Comparison of ENCODE assay signal across 8 mouse cellular contexts in the genomic region with DNA sequence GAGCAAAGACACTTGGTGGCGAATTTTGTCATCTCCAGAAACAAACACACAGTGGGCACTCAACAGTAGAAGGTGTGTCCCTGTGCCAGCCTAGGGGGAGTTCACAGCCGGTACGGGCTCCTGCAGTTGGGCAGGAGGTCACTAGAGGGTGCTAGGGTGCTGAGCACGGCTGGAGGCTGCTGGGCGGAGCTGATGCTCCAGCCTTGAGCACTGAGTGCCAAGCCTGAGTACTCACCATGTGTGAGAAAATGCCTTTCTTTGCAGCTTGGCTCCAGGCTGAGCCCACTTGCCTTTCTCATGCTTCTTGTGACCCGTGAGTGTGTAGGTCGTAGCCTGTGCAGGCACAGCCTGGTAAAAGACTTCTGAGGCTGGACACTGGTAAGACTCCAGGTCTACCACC. TPM values are rescaled to one million over a fixed set of nuclear protein-coding genes. Genes with fewer than 3 reads are reported as not detected.
DNase-seq lines count a peak whose midpoint lies in the region; ATAC-seq and TF ChIP-seq lines count a peak whose summit lies in the region.

No protein-coding gene starts in this region.

- peak; percentile 80 for ATAC-seq in embryonic facial prominence, embryonic 15.5 days (ENCODE audit: insufficient number of reproducible peaks, low FRiP score, low TSS enrichment, low read depth)
- peak; percentile 83 for ATAC-seq in kidney, embryonic 14.5 days (ENCODE audit: low FRiP score, low TSS enrichment)
- peak; percentile 57; the same call in 1 of the 2 replicates for ATAC-seq in limb, embryonic 15.5 days (ENCODE audit: insufficient number of reproducible peaks, low FRiP score, low TSS enrichment, low read depth)
- peak; percentile 69 for ATAC-seq in midbrain, postnatal 0 days (ENCODE audit: low FRiP score)

- H3K4me1 ChIP-seq in embryonic facial prominence, embryonic 15.5 days: peaks cover 16% of the 10 kb centered on the region
- peaks cover 52% of the 10 kb centered on the region for H3K4me1 ChIP-seq in heart, embryonic 10.5 days
- H3K4me1 ChIP-seq in kidney, embryonic 14.5 days (ENCODE audit: control insufficient read depth, insufficient read depth, low read length): peaks cover 16% of the 10 kb centered on the region
- peaks cover 18% of the 10 kb centered on the region for H3K4me1 ChIP-seq in limb, embryonic 15.5 days
- no peaks in the 10 kb centered on the region; the same call in 1 of the 2 replicates for H3K4me1 ChIP-seq in midbrain, postnatal 0 days (ENCODE audit: insufficient read depth, low read length)

- H3K9me3 ChIP-seq in embryonic facial prominence, embryonic 15.5 days (replicated peaks): no peaks in the 10 kb centered on the region
- no peaks in the 10 kb centered on the region for H3K9me3 ChIP-seq in heart, embryonic 10.5 days
- no peaks in the 10 kb centered on the region for H3K9me3 ChIP-seq in kidney, embryonic 14.5 days (ENCODE audit: control insufficient read depth, low read length)
- H3K9me3 ChIP-seq in limb, embryonic 15.5 days: no peaks in the 10 kb centered on the region
- no peaks in the 10 kb centered on the region for H3K9me3 ChIP-seq in midbrain, postnatal 0 days (ENCODE audit: low read length)

- H3K36me3 ChIP-seq in embryonic facial prominence, embryonic 15.5 days: no peaks in the 10 kb centered on the region
- H3K36me3 ChIP-seq in heart, embryonic 10.5 days: no peaks in the 10 kb centered on the region
- no peaks in the 10 kb centered on the region for H3K36me3 ChIP-seq in kidney, embryonic 14.5 days (ENCODE audit: control insufficient read depth, insufficient read depth, low read length)
- no peaks in the 10 kb centered on the region for H3K36me3 ChIP-seq in limb, embryonic 15.5 days
- H3K36me3 ChIP-seq in midbrain, postnatal 0 days (ENCODE audit: insufficient read depth, low read length): no peaks in the 10 kb centered on the region

- H3K4me2 ChIP-seq in embryonic facial prominence, embryonic 15.5 days (replicated peaks): no peak overlapping the region
- peak overlapping the region; percentile 15; the same call in 1 of the 2 replicates for H3K4me2 ChIP-seq in kidney, embryonic 14.5 days (replicated peaks; ENCODE audit: low read depth, low read length)
- H3K4me2 ChIP-seq in limb, embryonic 15.5 days: no peak overlapping the region
- 0 out of 2 replicates have a peak overlapping the region, but pooled peaks have one; percentile 12 for H3K4me2 ChIP-seq in midbrain, postnatal 0 days (ENCODE audit: low read depth, low read length, poor library complexity, severe bottlenecking)

- no peak overlapping the region for H3K4me3 ChIP-seq in embryonic facial prominence, embryonic 15.5 days (replicated peaks)
- H3K4me3 ChIP-seq in heart, embryonic 10.5 days: no peak overlapping the region
- H3K4me3 ChIP-seq in kidney, embryonic 14.5 days (ENCODE audit: low read length): no peak overlapping the region
- H3K4me3 ChIP-seq in limb, embryonic 15.5 days: no peak overlapping the region
- H3K4me3 ChIP-seq in midbrain, postnatal 0 days (ENCODE audit: low read depth, low read length): no peak overlapping the region

- H3K27me3 ChIP-seq in embryonic facial prominence, embryonic 15.5 days: no peaks in the 10 kb centered on the region
- H3K27me3 ChIP-seq in heart, embryonic 10.5 days (ENCODE audit: insufficient read depth, poor library complexity, severe bottlenecking): no peaks in the 10 kb centered on the region
- H3K27me3 ChIP-seq in kidney, embryonic 14.5 days (ENCODE audit: control insufficient read depth, insufficient read depth, low read length): no peaks in the 10 kb centered on the region
- 0 out of 2 replicates have a peak, but pooled peaks cover 3% of the 10 kb centered on the region for H3K27me3 ChIP-seq in limb, embryonic 15.5 days
- H3K27me3 ChIP-seq in midbrain, postnatal 0 days (ENCODE audit: insufficient read depth, low read length): no peaks in the 10 kb centered on the region

- peak; percentile 92 for TF ChIP-seq CTCF in midbrain, postnatal 0 days (IDR thresholded peaks at IDR 0.05)

- WGBS in embryonic facial prominence, embryonic 15.5 days: under 1% methylated on average over 7 of the region's 7 CpGs
- under 1% methylated on average over 7 of the region's 7 CpGs for WGBS in heart, embryonic 10.5 days
- 1% methylated on average over 7 of the region's 7 CpGs for WGBS in kidney, embryonic 14.5 days
- 1% methylated on average over 7 of the region's 7 CpGs for WGBS in limb, embryonic 15.5 days
- 4% methylated on average over 7 of the region's 7 CpGs for WGBS in midbrain, postnatal 0 days

- peak; percentile 82 for DNase-seq in 3134 (ENCODE audit: extremely low read depth, insufficient read length, low spot score)
- DNase-seq in adrenal gland, postnatal 25 days: peak; percentile 89
- DNase-seq in heart, embryonic 10.5 days (ENCODE audit: low spot score): peak; percentile 90
- DNase-seq in midbrain, postnatal 0 days (ENCODE audit: low spot score): peak; percentile 88
- DNase-seq in spleen, postnatal 14 days (ENCODE audit: low spot score in 2 of 2): peak; percentile 64 to 77

- H3K9ac ChIP-seq in embryonic facial prominence, embryonic 15.5 days: no peak overlapping the region
- 0 out of 2 replicates have a peak overlapping the region, but pooled peaks have one; percentile 12 for H3K9ac ChIP-seq in kidney, embryonic 14.5 days (ENCODE audit: low read depth, low read length)
- no peak overlapping the region for H3K9ac ChIP-seq in limb, embryonic 15.5 days
- no peak overlapping the region for H3K9ac ChIP-seq in midbrain, postnatal 0 days (replicated peaks; ENCODE audit: low read length, poor library complexity, severe bottlenecking)

- 0 out of 2 replicates have a peak overlapping the region, but pooled peaks have one; percentile 44 for H3K27ac ChIP-seq in embryonic facial prominence, embryonic 15.5 days (replicated peaks)
- peak overlapping the region; percentile 85 for H3K27ac ChIP-seq in heart, embryonic 10.5 days
- H3K27ac ChIP-seq in kidney, embryonic 14.5 days (ENCODE audit: low read depth, low read length): 0 out of 2 replicates have a peak overlapping the region, but pooled peaks have one; percentile 30
- H3K27ac ChIP-seq in limb, embryonic 15.5 days: 0 out of 2 replicates have a peak overlapping the region, but pooled peaks have one; percentile 24
- H3K27ac ChIP-seq in midbrain, postnatal 0 days (ENCODE audit: low read depth, low read length): no peak overlapping the region

RNA-seq across cellular contexts. Expression of gene Pwwp2b, which starts 14.6 kb away (rescaled TPM):
- 20.9 and 25.4 TPM in 2 replicates for total RNA-seq in adrenal gland, postnatal 25 days (2021)
- polyA plus RNA-seq in embryonic facial prominence, embryonic 15.5 days (2015; fragmentation: Nextera tagmentation; extraction: Ambion mirVana): 16.1 and 18.9 TPM in 2 replicates
- polyA plus RNA-seq in heart, embryonic 10.5 days (2016; fragmentation: Nextera tagmentation; extraction: Ambion mirVana): 10.5 and 11.1 TPM in 2 replicates
- 5.3 and 7.3 TPM in 2 replicates for polyA plus RNA-seq in kidney, embryonic 14.5 days (2014; fragmentation: Nextera tagmentation; extraction: Ambion mirVana)
- 15.0 and 15.9 TPM in 2 replicates for polyA plus RNA-seq in limb, embryonic 15.5 days (2015; fragmentation: Nextera tagmentation; extraction: Ambion mirVana)
- total RNA-seq in midbrain, postnatal 0 days (2014; rRNA removed): 3.4 and 3.5 TPM in 2 replicates
- polyA plus RNA-seq in midbrain, postnatal 0 days (2015; fragmentation: Nextera tagmentation; extraction: Ambion mirVana): 4.5 and 4.7 TPM in 2 replicates

RNA-seq across cellular contexts. Expression of gene Stk32c, which starts 20.6 kb away (rescaled TPM):
- 3.0 and 4.0 TPM in 2 replicates for total RNA-seq in adrenal gland, postnatal 25 days (2021)
- 0.12 and 0.26 TPM in 2 replicates for polyA plus RNA-seq in embryonic facial prominence, embryonic 15.5 days (2015; fragmentation: Nextera tagmentation; extraction: Ambion mirVana)
- polyA plus RNA-seq in heart, embryonic 10.5 days (2016; fragmentation: Nextera tagmentation; extraction: Ambion mirVana): not detected in 2 replicates
- polyA plus RNA-seq in kidney, embryonic 14.5 days (2014; fragmentation: Nextera tagmentation; extraction: Ambion mirVana): 0.29 TPM in 1 of 2 replicates, not detected in the other
- polyA plus RNA-seq in limb, embryonic 15.5 days (2015; fragmentation: Nextera tagmentation; extraction: Ambion mirVana): 0.23 and 0.27 TPM in 2 replicates
- 33.2 and 35.6 TPM in 2 replicates for total RNA-seq in midbrain, postnatal 0 days (2014; rRNA removed)
- polyA plus RNA-seq in midbrain, postnatal 0 days (2015; fragmentation: Nextera tagmentation; extraction: Ambion mirVana): 2.4 TPM in 2 replicates

RNA-seq across cellular contexts. Expression of gene Lrrc27, which starts 20.9 kb away (rescaled TPM):
- 5.8 and 6.3 TPM in 2 replicates for total RNA-seq in adrenal gland, postnatal 25 days (2021)
- polyA plus RNA-seq in embryonic facial prominence, embryonic 15.5 days (2015; fragmentation: Nextera tagmentation; extraction: Ambion mirVana): 1.9 and 3.0 TPM in 2 replicates
- polyA plus RNA-seq in heart, embryonic 10.5 days (2016; fragmentation: Nextera tagmentation; extraction: Ambion mirVana): 4.5 TPM in 2 replicates
- polyA plus RNA-seq in kidney, embryonic 14.5 days (2014; fragmentation: Nextera tagmentation; extraction: Ambion mirVana): 5.7 and 6.6 TPM in 2 replicates
- polyA plus RNA-seq in limb, embryonic 15.5 days (2015; fragmentation: Nextera tagmentation; extraction: Ambion mirVana): 1.3 and 2.7 TPM in 2 replicates
- total RNA-seq in midbrain, postnatal 0 days (2014; rRNA removed): 2.5 and 2.7 TPM in 2 replicates
- 5.6 and 6.6 TPM in 2 replicates for polyA plus RNA-seq in midbrain, postnatal 0 days (2015; fragmentation: Nextera tagmentation; extraction: Ambion mirVana)

Comparison
In these comparisons a context has a peak if more than half of its experiments do, and no peak if none do; other contexts are left out.
1. H3K4me2 ChIP-seq: peak in kidney, embryonic 14.5 days (single experiment) and midbrain, postnatal 0 days (single experiment); none in embryonic facial prominence, embryonic 15.5 days (single experiment) and limb, embryonic 15.5 days (single experiment).
2. Peak in every context shown above with its lines, with median percentiles within 50 percentile points of each other: DNase-seq and ATAC-seq.